8 mouse cellular contexts compared by ENCODE assay signal in the genomic region with DNA sequence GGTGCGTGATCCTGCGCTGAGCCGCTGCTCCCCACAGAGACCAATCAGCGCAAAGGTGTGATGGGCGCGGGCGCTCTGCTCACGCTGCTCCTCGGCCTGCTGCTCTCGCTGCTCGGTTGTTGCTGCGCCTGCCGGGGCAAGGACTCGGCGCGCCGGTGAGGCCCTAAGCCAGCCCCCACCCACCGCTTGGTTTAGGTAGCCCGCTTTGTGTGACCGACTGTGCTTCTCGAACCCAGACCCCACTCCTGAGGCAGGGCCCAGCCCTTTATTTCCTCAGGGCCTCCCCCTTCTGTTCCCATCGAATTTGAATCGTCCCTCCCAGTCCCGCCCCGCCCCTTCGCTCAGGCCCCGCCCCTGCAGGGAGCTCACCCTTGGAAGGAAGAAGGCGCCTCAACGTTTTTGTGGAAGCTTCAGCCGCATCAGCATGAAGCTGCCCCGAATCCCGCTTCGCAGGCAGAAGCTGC. TPM values are rescaled to one million over a fixed set of nuclear protein-coding genes. Genes with fewer than 3 reads are reported as not detected.
DNase-seq lines count a peak whose midpoint lies in the region; ATAC-seq lines count a peak whose summit lies in the region.

No protein-coding gene starts in this region.

- ATAC-seq in forebrain, embryonic 15.5 days (replicated peaks): no peak
- ATAC-seq in liver, embryonic 11.5 days (replicated peaks; ENCODE audit: low FRiP score): 0 out of 2 replicates have a peak, but pooled peaks have one; percentile 40
- peak; percentile 12; the same call in 1 of the 2 replicates for ATAC-seq in stomach, embryonic 15.5 days (ENCODE audit: insufficient read depth, low FRiP score, low read depth)

- peak overlapping the region; percentile 14; the same call in 1 of the 2 replicates for H3K9ac ChIP-seq in forebrain, embryonic 15.5 days (replicated peaks)
- H3K9ac ChIP-seq in liver, embryonic 11.5 days (ENCODE audit: low read depth, low read length): no peak overlapping the region
- H3K9ac ChIP-seq in stomach, embryonic 15.5 days: no peak overlapping the region

- H3K36me3 ChIP-seq in forebrain, embryonic 15.5 days: no peaks in the 10 kb centered on the region
- no peaks in the 10 kb centered on the region for H3K36me3 ChIP-seq in liver, embryonic 11.5 days (ENCODE audit: control insufficient read depth, insufficient read depth, low read length)
- peaks cover 10% of the 10 kb centered on the region for H3K36me3 ChIP-seq in stomach, embryonic 15.5 days

- peaks cover 66% of the 10 kb centered on the region for H3K27me3 ChIP-seq in forebrain, embryonic 15.5 days
- peaks cover 99% of the 10 kb centered on the region for H3K27me3 ChIP-seq in liver, embryonic 11.5 days (replicated peaks; ENCODE audit: control insufficient read depth, insufficient read depth, low read length)
- H3K27me3 ChIP-seq in stomach, embryonic 15.5 days (replicated peaks): peaks cover 57% of the 10 kb centered on the region

- no peak overlapping the region for H3K27ac ChIP-seq in forebrain, embryonic 15.5 days (replicated peaks)
- no peak overlapping the region for H3K27ac ChIP-seq in liver, embryonic 11.5 days (ENCODE audit: low read depth, low read length)
- no peak overlapping the region for H3K27ac ChIP-seq in stomach, embryonic 15.5 days

- peak; percentile 51 for DNase-seq in kidney, adult 18-20 months
- DNase-seq in kidney, postnatal 14 days: no peak
- peak; percentile 65 for DNase-seq in adrenal gland, adult 2 months
- DNase-seq in liver, embryonic 11.5 days (ENCODE audit: low spot score): peak; percentile 63
- no peak for DNase-seq in left cerebral cortex, postnatal 25 days (ENCODE audit: low spot score in 2 of 2)
- no peak for DNase-seq in right cerebral cortex, postnatal 25 days

- peaks cover 50% of the 10 kb centered on the region for H3K4me1 ChIP-seq in forebrain, embryonic 15.5 days
- H3K4me1 ChIP-seq in liver, embryonic 11.5 days (replicated peaks; ENCODE audit: control insufficient read depth, insufficient read depth, low read length): peaks cover 36% of the 10 kb centered on the region
- H3K4me1 ChIP-seq in stomach, embryonic 15.5 days: peaks cover 78% of the 10 kb centered on the region

- 1% methylated on average over 33 of the region's 33 CpGs for WGBS in forebrain, embryonic 15.5 days
- 2% methylated on average over 33 of the region's 33 CpGs for WGBS in liver, embryonic 11.5 days
- WGBS in stomach, embryonic 15.5 days: 21% methylated on average over 33 of the region's 33 CpGs

- intact Hi-C loops in left cerebral cortex, postnatal 25 days (cut with DNase I): no loop called here

- no peaks in the 10 kb centered on the region for H3K9me3 ChIP-seq in forebrain, embryonic 15.5 days
- H3K9me3 ChIP-seq in liver, embryonic 11.5 days (ENCODE audit: control insufficient read depth, low read length): no peaks in the 10 kb centered on the region
- no peaks in the 10 kb centered on the region for H3K9me3 ChIP-seq in stomach, embryonic 15.5 days

- H3K4me2 ChIP-seq in forebrain, embryonic 15.5 days (replicated peaks): peak overlapping the region; percentile 56
- peak overlapping the region; percentile 66 for H3K4me2 ChIP-seq in liver, embryonic 11.5 days
- peak overlapping the region; percentile 60 for H3K4me2 ChIP-seq in stomach, embryonic 15.5 days

- H3K4me3 ChIP-seq in forebrain, embryonic 15.5 days: peak overlapping the region; percentile 38
- peak overlapping the region; percentile 38 for H3K4me3 ChIP-seq in liver, embryonic 11.5 days (ENCODE audit: low read depth, low read length)
- H3K4me3 ChIP-seq in stomach, embryonic 15.5 days (replicated peaks): peak overlapping the region; percentile 31

RNA-seq across cellular contexts. Expression of a gene that starts 7.4 kb away (rescaled TPM):
- 10 to 100 TPM in 1 of 2 experiments, 1 to 10 TPM in 1; 8.4 to 15.9 TPM for total RNA-seq in adrenal gland, adult 2 months (2021)
- 61.7 and 75.1 TPM in 2 replicates for polyA plus RNA-seq in adrenal gland, adult 2 months (2012; rRNA removed)
- polyA plus RNA-seq in forebrain, embryonic 15.5 days (2015; fragmentation: Nextera tagmentation; extraction: Ambion mirVana): 1.3 TPM in 2 replicates
- polyA plus RNA-seq in liver, embryonic 11.5 days (2014; fragmentation: Nextera tagmentation; extraction: Ambion mirVana): 5.8 and 6.9 TPM in 2 replicates
- 15.8 and 18.5 TPM in 2 replicates for polyA plus RNA-seq in stomach, embryonic 15.5 days (2015; fragmentation: Nextera tagmentation; extraction: Ambion mirVana)
- total RNA-seq in left cerebral cortex, postnatal 25 days (2021): 1 to 10 TPM; 2.9 to 3.2 TPM

RNA-seq across cellular contexts. Expression of a gene that starts 28.4 kb away (rescaled TPM):
- not detected for total RNA-seq in adrenal gland, adult 2 months (2021)
- not detected in 2 replicates for polyA plus RNA-seq in adrenal gland, adult 2 months (2012; rRNA removed)
- polyA plus RNA-seq in forebrain, embryonic 15.5 days (2015; fragmentation: Nextera tagmentation; extraction: Ambion mirVana): 0.93 and 1.3 TPM in 2 replicates
- polyA plus RNA-seq in liver, embryonic 11.5 days (2014; fragmentation: Nextera tagmentation; extraction: Ambion mirVana): not detected in 2 replicates
- not detected in 2 replicates for polyA plus RNA-seq in stomach, embryonic 15.5 days (2015; fragmentation: Nextera tagmentation; extraction: Ambion mirVana)
- total RNA-seq in left cerebral cortex, postnatal 25 days (2021): 1 to 10 TPM; 4.7 to 5.4 TPM

RNA-seq across cellular contexts. Expression of a gene that starts 33.7 kb away (rescaled TPM):
- 1 to 10 TPM; 1.7 to 3.8 TPM for total RNA-seq in adrenal gland, adult 2 months (2021)
- polyA plus RNA-seq in adrenal gland, adult 2 months (2012; rRNA removed): 5.1 and 5.5 TPM in 2 replicates
- polyA plus RNA-seq in forebrain, embryonic 15.5 days (2015; fragmentation: Nextera tagmentation; extraction: Ambion mirVana): 4.8 and 5.7 TPM in 2 replicates
- 1.1 and 1.9 TPM in 2 replicates for polyA plus RNA-seq in liver, embryonic 11.5 days (2014; fragmentation: Nextera tagmentation; extraction: Ambion mirVana)
- 2.6 and 2.7 TPM in 2 replicates for polyA plus RNA-seq in stomach, embryonic 15.5 days (2015; fragmentation: Nextera tagmentation; extraction: Ambion mirVana)
- total RNA-seq in left cerebral cortex, postnatal 25 days (2021): 10 to 100 TPM; 12.3 to 13.8 TPM

RNA-seq across cellular contexts. Expression of a gene that starts 45.1 kb away (rescaled TPM):
- 10 to 100 TPM; 45.5 to 49.8 TPM for total RNA-seq in adrenal gland, adult 2 months (2021)
- 55.3 and 68.2 TPM in 2 replicates for polyA plus RNA-seq in adrenal gland, adult 2 months (2012; rRNA removed)
- 69.7 and 72.1 TPM in 2 replicates for polyA plus RNA-seq in forebrain, embryonic 15.5 days (2015; fragmentation: Nextera tagmentation; extraction: Ambion mirVana)
- 47.5 and 49.3 TPM in 2 replicates for polyA plus RNA-seq in liver, embryonic 11.5 days (2014; fragmentation: Nextera tagmentation; extraction: Ambion mirVana)
- 57.4 and 57.6 TPM in 2 replicates for polyA plus RNA-seq in stomach, embryonic 15.5 days (2015; fragmentation: Nextera tagmentation; extraction: Ambion mirVana)
- total RNA-seq in left cerebral cortex, postnatal 25 days (2021): 100 to 1,000 TPM in 1 of 2 experiments, 10 to 100 TPM in 1; 87.8 to 101 TPM

Comparison
In these comparisons a context has a peak if more than half of its experiments do, and no peak if none do; other contexts are left out.
1. DNase-seq: peak in kidney, adult 18-20 months (single experiment), adrenal gland, adult 2 months (single experiment) and liver, embryonic 11.5 days (single experiment); none in kidney, postnatal 14 days (single experiment), left cerebral cortex, postnatal 25 days (0 of 2) and right cerebral cortex, postnatal 25 days (single experiment).
2. Peak in every context shown above with its lines, with median percentiles within 50 percentile points of each other: H3K4me2 ChIP-seq and H3K4me3 ChIP-seq.